Mouse (Mus musculus) liver, embryonic 15.5 days (tissue): Measurements from ENCODE around the gene 4632433K11Rik. TPM values are rescaled to one million over a fixed set of nuclear protein-coding genes. Genes with fewer than 3 reads are reported as not detected.
"Not testable (repeated sequence)": the region's sequence is repeated elsewhere in the genome, so short reads cannot be mapped to it uniquely, and the experiment has no call there.

Source experiments
- ATAC-seq: fragments of 200-750 bp; cut with Nextera tagmentation; 2 replicates; pipeline ENCODE4 v1.8.0; 2017; ENCODE audit warnings: moderate number of reproducible peaks, mild to moderate bottlenecking, moderate library complexity; ENCODE audit not compliant: insufficient read depth
- H3K27ac ChIP-seq: fragments of 300-500 bp; sonication (generic); replicated peaks from 2 replicates; pipeline ENCODE4 v1.5.1; 2015; ENCODE audit warnings: mild to moderate bottlenecking, inconsistent platforms
- H3K27me3 ChIP-seq: fragments of 300-500 bp; sonication (generic); 2 replicates; pipeline ENCODE4 v1.6.1; 2015; ENCODE audit warnings: mild to moderate bottlenecking, inconsistent platforms
- H3K36me3 ChIP-seq: fragments of 300-500 bp; sonication (generic); replicated peaks from 2 replicates; pipeline ENCODE4 v1.6.1; 2015; ENCODE audit warnings: moderate library complexity, mild to moderate bottlenecking, inconsistent platforms
- H3K4me1 ChIP-seq: fragments of 300-500 bp; sonication (generic); replicated peaks from 2 replicates; pipeline ENCODE4 v1.6.1; 2015; ENCODE audit warnings: inconsistent platforms
- H3K4me2 ChIP-seq: fragments of 300-500 bp; sonication (generic); 2 replicates; pipeline ENCODE4 v1.6.1; 2015; ENCODE audit warnings: moderate library complexity, mild to moderate bottlenecking, inconsistent platforms
- H3K4me3 ChIP-seq: fragments of 300-500 bp; sonication (generic); replicated peaks from 2 replicates; pipeline ENCODE4 v1.5.1; 2015; ENCODE audit warnings: mild to moderate bottlenecking, inconsistent platforms
- H3K9ac ChIP-seq: fragments of 300-500 bp; sonication (generic); 2 replicates; pipeline ENCODE4 v1.6.1; 2015; ENCODE audit warnings: moderate library complexity, mild to moderate bottlenecking, inconsistent platforms
- H3K9me3 ChIP-seq: fragments of 300-500 bp; sonication (generic); replicated peaks from 2 replicates; pipeline ENCODE4 v1.6.1; 2016; ENCODE audit warnings: inconsistent platforms
- WGBS: fragments of 180-500 bp; shearing (Covaris S2); methylation state at CpG from one replicate; pipeline ENCODE4 v1.1.7; 2015; ENCODE audit warnings: mixed read lengths; ENCODE audit not compliant: insufficient replicate concordance; 5-methylcytosine and 5-hydroxymethylcytosine counted together
- polyA plus RNA-seq: library from polyadenylated mRNA; unstranded; fragments of >200 nt; fragmentation: Nextera tagmentation; extraction: Ambion mirVana; gene quantifications from 2 replicates; pipeline ENCODE4 v1.2.1, GENCODE M21; 2015

4632433K11Rik gene
- not detected in 2 replicates for polyA plus RNA-seq

- H3K4me1 ChIP-seq = peaks cover 17% of the 10 kb centered on the region
- no peak for ATAC-seq
- H3K4me2 ChIP-seq = no peak within 1 kb of the TSS
- H3K27ac ChIP-seq = no peak within 1 kb of the TSS
- H3K27me3 ChIP-seq = no peaks in the 10 kb centered on the region
- no peak within 1 kb of the TSS for H3K9ac ChIP-seq
- no peak within 1 kb of the TSS for H3K4me3 ChIP-seq
- H3K9me3 ChIP-seq = peaks cover 28% of the 10 kb centered on the region
- peaks cover 60% of the 10 kb centered on the region for H3K36me3 ChIP-seq
- 69% methylated on average over 3 of the region's 3 CpGs for WGBS
Measured at GRCm38 (mm10) chr7:5033818-5034217, at the start of gene 4632433K11Rik. Gene 4632433K11Rik, plus strand, starts transcription at chr7:5034118.

GRCm38 (mm10) chr7:4988250-4988649 lies 45.7 kb upstream of the 4632433K11Rik start:
- no peak overlapping the region for H3K9ac ChIP-seq
- no peak overlapping the region for H3K4me2 ChIP-seq
- WGBS = 23% methylated on average over 2 of the region's 2 CpGs
- H3K27ac ChIP-seq = no peak overlapping the region
- H3K9me3 ChIP-seq = no peaks in the 10 kb centered on the region
- ATAC-seq = no peak
- H3K4me1 ChIP-seq = no peaks in the 10 kb centered on the region
- no peak overlapping the region for H3K4me3 ChIP-seq
- H3K27me3 ChIP-seq = peaks cover 6% of the 10 kb centered on the region
- no peaks in the 10 kb centered on the region; the same call in 1 of the 2 replicates for H3K36me3 ChIP-seq

GRCm38 (mm10) chr7:4993347-4993998 lies 40.4 kb upstream of the 4632433K11Rik start:
- Histone ChIP-seq H3K4me1 (no peaks in the 10 kb centered on the region), H3K27ac (no peak overlapping the region), H3K4me3 (no peak overlapping the region), H3K9me3 (no peaks in the 10 kb centered on the region), H3K4me2 (no peak overlapping the region), H3K9ac (no peak overlapping the region), H3K36me3 (no peaks in the 10 kb centered on the region; the same call in 1 of the 2 replicates), H3K27me3 (peaks cover 39% of the 10 kb centered on the region)
- no peak for ATAC-seq
- 51% methylated on average over 55 of the region's 55 CpGs for WGBS

- Histone ChIP-seq H3K36me3 (no peaks in the 10 kb centered on the region; the same call in 1 of the 2 replicates), H3K4me3 (no peak overlapping the region), H3K9me3 (no peaks in the 10 kb centered on the region), H3K4me1 (no peaks in the 10 kb centered on the region), H3K4me2 (no peak overlapping the region), H3K27me3 (peaks cover 39% of the 10 kb centered on the region), H3K9ac (no peak overlapping the region), H3K27ac (no peak overlapping the region)
- 53% methylated on average over 59 of the region's 59 CpGs for WGBS
- ATAC-seq = no peak
Measured at GRCm38 (mm10) chr7:4993999-4994788, 39.7 kb upstream of the 4632433K11Rik start.

- ATAC-seq = no peak
- Histone ChIP-seq H3K4me1 (no peaks in the 10 kb centered on the region), H3K9ac (peak overlapping the region; percentile 36; the same call in 1 of the 2 replicates), H3K4me2 (peak overlapping the region; percentile 60), H3K27ac (no peak overlapping the region), H3K9me3 (no peaks in the 10 kb centered on the region), H3K36me3 (no peaks in the 10 kb centered on the region; the same call in 1 of the 2 replicates), H3K4me3 (peak overlapping the region; percentile 56), H3K27me3 (peaks cover 39% of the 10 kb centered on the region)
- WGBS = 7% methylated on average over 19 of the region's 19 CpGs
Measured at GRCm38 (mm10) chr7:4995268-4996002, 38.5 kb upstream of the 4632433K11Rik start.

GRCm38 (mm10) chr7:4996003-4996895 lies 37.7 kb upstream of the 4632433K11Rik start, which contains the start of gene Zfp579:
Gene Zfp579, minus strand, starts transcription at chr7:4996158.
- H3K27me3 ChIP-seq = peaks cover 39% of the 10 kb centered on the region
- peak; percentile 73 for ATAC-seq
- H3K4me1 ChIP-seq = no peaks in the 10 kb centered on the region

GRCm38 (mm10) chr7:4996934-4997333 lies 37.0 kb upstream of the 4632433K11Rik start:
- no peak overlapping the region for H3K27ac ChIP-seq

More at GRCm38 (mm10) chr7:4996003-4996895, 37.7 kb upstream of the 4632433K11Rik start, which contains the start of gene Zfp579:
- Histone ChIP-seq H3K4me2 (peak within 1 kb of the TSS; percentile 60), H3K9me3 (no peaks in the 10 kb centered on the region), H3K4me3 (peak within 1 kb of the TSS; percentile 56), H3K27ac (no peak within 1 kb of the TSS), H3K9ac (peak within 1 kb of the TSS; percentile 36; the same call in 1 of the 2 replicates), H3K36me3 (no peaks in the 10 kb centered on the region; the same call in 1 of the 2 replicates)
- WGBS = 6% methylated on average over 16 of the region's 26 CpGs

GRCm38 (mm10) chr7:4999876-5000275 lies 34.0 kb upstream of the 4632433K11Rik start:
- Histone ChIP-seq H3K27me3 (peaks cover 17% of the 10 kb centered on the region), H3K4me3 (no peak overlapping the region), H3K9me3 (no peaks in the 10 kb centered on the region), H3K36me3 (no peaks in the 10 kb centered on the region), H3K9ac (no peak overlapping the region), H3K27ac (no peak overlapping the region), H3K4me2 (no peak overlapping the region), H3K4me1 (no peaks in the 10 kb centered on the region)
- no peak for ATAC-seq
- WGBS = 41% methylated on average over 2 of the region's 2 CpGs

More at GRCm38 (mm10) chr7:4996934-4997333, 37.0 kb upstream of the 4632433K11Rik start:
- H3K9ac ChIP-seq = no peak overlapping the region
- no peak overlapping the region for H3K4me2 ChIP-seq
- no peaks in the 10 kb centered on the region for H3K4me1 ChIP-seq
- no peak for ATAC-seq
- H3K36me3 ChIP-seq = no peaks in the 10 kb centered on the region; the same call in 1 of the 2 replicates
- 64% methylated on average over 8 of the region's 8 CpGs for WGBS
- H3K9me3 ChIP-seq = no peaks in the 10 kb centered on the region
- peaks cover 39% of the 10 kb centered on the region for H3K27me3 ChIP-seq
- no peak overlapping the region for H3K4me3 ChIP-seq

- not testable (repeated sequence) for H3K9ac ChIP-seq, H3K4me2 ChIP-seq, H3K9me3 ChIP-seq, H3K4me3 ChIP-seq, H3K4me1 ChIP-seq, H3K27ac ChIP-seq, ATAC-seq, H3K27me3 ChIP-seq
- WGBS = 63% methylated on average over 8 of the region's 8 CpGs
- H3K36me3 ChIP-seq = peaks cover 12% of the 10 kb centered on the region
Measured at GRCm38 (mm10) chr7:5002876-5003275, 31.0 kb upstream of the 4632433K11Rik start.

- H3K9ac ChIP-seq = no peak overlapping the region
- H3K4me2 ChIP-seq = no peak overlapping the region
- H3K4me3 ChIP-seq = no peak overlapping the region
- H3K9me3 ChIP-seq = no peaks in the 10 kb centered on the region
- peaks cover 3% of the 10 kb centered on the region for H3K4me1 ChIP-seq
- WGBS = 92% methylated on average over 26 of the region's 26 CpGs
- peaks cover 64% of the 10 kb centered on the region for H3K36me3 ChIP-seq
- H3K27ac ChIP-seq = no peak overlapping the region
- no peak for ATAC-seq
- H3K27me3 ChIP-seq = no peaks in the 10 kb centered on the region
Measured at GRCm38 (mm10) chr7:5008229-5008628, 25.7 kb upstream of the 4632433K11Rik start.
